Mouse (Mus musculus) MN1 (cell line): ENCODE data around the gene Creb5.

Experiments used
- DNase-seq: peaks from one replicate; pipeline ENCODE4 v3.0.0-alpha.2; 2016; ENCODE audit warnings: low spot score

The Creb5 gene

GRCm38 (mm10) chr6:53593603-53594002, 306.5 kb downstream of the Creb5 start:
- no peak for DNase-seq

- no peak for DNase-seq
These were observed 307.2 kb downstream of the Creb5 start for GRCm38 (mm10) chr6:53594316-53594715.

- DNase-seq = no peak
These were observed 309.3 kb downstream of the Creb5 start for GRCm38 (mm10) chr6:53596402-53596801.

- no peak for DNase-seq
These were observed 316.0 kb downstream of the Creb5 start for GRCm38 (mm10) chr6:53603041-53603440.

DNA sequence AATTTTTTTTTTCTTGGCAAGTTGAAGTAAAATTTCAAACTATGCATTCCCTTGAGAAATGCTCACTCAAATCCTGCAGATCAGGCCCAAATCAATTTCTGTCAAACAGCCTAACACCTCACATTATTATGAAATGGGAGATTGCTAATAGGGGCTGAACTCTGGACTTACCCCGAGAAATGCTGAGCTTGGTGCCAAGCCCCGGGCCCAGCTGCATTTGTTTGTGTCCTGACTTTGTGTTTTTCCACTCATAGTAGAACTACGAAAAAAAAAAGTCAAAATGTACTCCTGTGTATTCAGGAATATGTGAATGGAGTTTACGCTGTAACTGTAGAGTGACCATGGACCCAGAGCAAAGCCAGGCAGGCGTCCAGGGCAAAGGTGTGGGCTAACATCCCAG, 316.6 kb downstream of the Creb5 start:
- no peak for DNase-seq

DNA sequence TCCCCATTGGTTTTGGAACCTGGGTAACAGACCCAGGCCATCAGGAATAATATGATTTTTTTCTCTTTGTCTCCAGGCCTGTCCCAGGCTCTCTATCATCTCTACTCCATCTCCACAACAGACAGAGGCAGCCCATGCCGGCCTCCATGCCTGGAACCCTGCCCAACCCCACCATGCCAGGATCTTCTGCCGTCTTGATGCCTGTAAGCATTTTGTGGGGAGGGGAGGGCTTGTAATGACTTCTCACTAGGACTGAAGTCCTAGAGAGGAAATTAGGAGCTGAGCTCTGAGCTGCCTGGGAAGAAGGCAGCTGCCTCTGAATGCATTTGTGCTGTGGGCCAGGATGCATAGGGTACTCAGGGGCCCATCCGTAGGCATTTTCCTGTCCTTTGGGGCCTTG, 317.3 kb downstream of the Creb5 start:
- DNase-seq = no peak

GRCm38 (mm10) chr6:53605184-53605583, 318.1 kb downstream of the Creb5 start:
- DNase-seq = no peak

- no peak for DNase-seq
These were observed 324.4 kb downstream of the Creb5 start for GRCm38 (mm10) chr6:53611451-53611945.

- DNase-seq = no peak
These were observed 325.6 kb downstream of the Creb5 start for GRCm38 (mm10) chr6:53612681-53613080.

GRCm38 (mm10) chr6:53615440-53616211, 328.6 kb downstream of the Creb5 start:
- no peak for DNase-seq

DNA sequence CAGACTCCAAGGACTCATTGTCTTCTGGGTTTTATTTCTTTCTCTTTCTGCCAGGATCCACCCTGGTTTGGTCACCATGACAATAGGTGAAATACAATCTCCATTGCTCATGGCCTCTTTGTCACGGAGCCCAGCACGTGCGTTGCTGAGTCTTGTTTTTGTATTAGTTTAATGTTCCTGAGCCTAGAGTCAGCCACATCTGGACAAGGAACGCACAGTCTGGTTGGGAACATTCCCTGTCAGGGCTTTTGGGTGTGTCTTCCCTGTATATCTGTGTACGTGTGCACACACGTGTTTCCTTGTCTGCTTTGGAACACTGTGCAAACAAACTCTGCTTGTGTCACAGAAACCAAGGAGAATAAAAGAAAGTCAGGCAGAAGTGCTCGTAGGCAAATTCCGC, 331.1 kb downstream of the Creb5 start:
- DNase-seq = no peak

GRCm38 (mm10) chr6:53619676-53620075, 332.6 kb downstream of the Creb5 start:
- no peak for DNase-seq

DNA sequence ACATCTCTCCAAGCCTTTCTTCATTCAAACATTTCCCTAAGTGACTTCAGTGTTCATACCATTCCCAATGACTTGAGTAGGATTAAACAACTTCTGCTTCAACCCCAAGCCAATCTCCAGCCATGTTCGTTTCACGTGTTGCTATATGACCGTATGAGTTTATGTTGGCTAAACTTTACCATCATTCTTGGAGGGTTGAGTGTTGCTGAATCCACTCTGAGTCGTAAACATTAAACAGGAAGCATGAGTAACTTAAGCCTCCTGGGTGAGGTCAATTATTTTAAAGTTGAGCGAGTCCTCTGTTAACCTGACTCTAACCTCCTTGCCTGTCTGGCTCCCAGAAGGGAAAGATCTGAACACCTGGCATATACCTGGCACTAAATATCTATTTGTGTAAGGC, 334.2 kb downstream of the Creb5 start:
- no peak for DNase-seq

DNA sequence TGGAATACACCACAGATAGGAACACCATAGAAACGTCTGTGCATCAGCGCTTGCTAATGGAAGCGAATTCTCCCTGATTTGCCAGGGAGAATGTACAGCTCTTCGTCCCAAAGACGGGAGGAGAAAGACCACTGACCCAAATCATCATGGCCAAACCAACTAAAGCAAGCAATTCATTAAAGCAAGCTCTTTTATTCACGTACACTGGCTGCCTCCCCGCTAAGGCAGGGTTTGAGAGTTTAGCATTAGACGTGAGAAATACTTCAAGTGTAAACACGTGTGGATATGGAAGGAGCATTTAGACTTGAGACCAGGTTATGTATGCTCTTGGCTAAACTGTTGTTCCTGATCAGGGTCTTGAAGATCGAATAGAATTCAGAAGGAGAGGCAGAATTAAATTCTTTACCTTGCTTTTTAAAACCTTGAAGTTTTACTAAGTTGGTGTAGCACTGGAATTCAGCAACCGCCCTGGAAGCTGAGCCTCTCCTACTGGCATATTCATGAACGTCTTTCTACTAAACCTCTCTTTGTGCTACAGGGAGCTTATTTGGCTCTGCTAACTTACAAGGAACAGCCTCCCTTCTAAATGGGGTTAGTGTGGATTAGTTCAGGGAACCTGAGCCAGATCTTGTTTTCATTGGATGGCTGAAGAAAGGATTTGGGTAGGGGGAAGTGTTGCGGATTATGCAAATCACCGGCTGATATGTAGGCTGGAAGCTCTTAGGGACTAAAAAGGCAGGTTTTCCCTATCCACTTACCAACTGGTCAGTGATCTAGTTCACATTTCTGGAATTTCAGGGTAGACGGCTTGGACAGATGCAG, 337.6 kb downstream of the Creb5 start:
- no peak for DNase-seq

GRCm38 (mm10) chr6:53626044-53626443, 339.0 kb downstream of the Creb5 start:
- no peak for DNase-seq

DNA sequence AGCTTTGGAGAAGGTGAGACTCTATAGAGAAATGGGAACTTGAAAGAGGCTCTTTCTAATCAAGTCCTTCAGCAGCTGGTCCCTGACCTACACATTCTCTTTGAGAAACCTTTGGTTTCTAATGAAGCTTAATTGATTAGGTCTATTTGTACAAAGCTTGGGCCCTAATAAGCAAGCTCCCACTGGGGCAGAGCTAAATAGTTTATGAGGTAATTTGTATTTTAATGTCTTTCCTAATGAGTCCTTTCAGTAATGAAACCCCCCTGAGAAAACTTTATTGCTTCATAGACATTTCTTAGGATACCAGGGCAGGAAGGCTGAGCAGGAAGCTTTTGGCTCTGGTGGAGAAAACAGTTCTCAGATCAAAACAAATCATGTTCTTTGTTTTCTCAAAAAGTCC, 341.6 kb downstream of the Creb5 start:
- DNase-seq = no peak

DNA sequence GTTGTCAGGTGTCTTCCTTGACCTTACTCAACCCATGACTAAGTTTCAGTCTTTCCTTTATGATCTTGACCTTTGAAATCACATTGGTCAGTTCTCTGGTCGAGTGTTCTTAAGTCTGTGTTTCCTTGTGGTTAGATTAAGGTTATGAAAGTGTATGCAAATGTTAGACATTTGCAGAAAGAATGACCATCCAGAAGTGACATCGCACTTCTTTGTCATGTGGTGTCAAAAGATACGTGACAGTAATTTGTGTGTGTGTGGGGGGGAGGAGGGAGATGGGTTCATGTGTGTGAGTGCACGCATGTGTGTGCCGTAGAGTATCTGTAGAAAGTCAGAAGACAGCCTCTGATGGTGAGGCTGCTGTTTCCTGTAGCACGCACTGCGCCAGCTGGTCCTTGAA, 348.4 kb downstream of the Creb5 start:
- DNase-seq = no peak

DNA sequence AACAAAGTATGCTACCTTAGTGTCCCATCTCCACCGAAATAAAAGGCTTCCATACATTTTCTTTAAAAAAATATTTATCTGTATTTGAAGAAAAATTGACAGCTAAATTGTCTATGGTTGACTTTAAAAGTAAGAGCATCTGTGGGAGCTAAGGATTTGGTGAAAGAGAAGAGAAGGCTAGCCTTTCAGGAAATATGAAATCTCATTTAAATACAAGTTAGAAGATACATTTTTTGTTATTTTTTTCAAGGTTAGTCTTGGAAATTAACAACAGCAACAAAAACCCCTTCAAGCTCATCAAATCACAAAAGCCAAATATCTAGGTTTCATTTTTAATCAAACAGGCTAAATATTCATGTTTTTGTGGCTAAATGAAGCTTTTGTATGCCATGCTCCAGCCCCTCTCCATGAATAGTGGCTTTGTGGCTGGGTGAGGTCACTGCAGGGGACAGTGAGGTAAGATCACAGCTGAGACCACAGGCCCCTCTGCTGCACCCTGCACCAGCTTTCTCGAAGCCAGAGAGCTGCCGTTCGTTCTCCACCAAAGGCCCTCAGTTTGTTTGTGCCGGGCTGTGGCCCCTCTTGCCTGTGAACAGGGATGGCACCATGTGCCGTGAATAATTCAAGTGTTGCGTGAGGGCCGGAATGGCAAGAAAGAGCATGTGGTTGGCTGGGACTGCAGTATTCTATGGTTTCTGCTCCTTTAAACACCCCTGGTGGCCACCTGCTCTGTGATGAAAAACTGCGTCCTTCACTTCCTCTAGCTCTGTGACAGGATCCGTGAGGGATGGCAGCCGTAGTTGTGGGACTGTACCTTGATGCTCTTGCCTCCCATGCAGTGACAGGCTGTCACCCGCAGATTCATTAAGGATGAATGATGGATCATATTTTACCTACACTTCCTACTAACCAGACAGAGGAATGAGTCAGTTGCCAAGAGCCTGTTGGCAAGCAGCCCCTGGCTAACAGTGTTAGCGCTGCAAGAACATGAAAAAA, 350.6 kb downstream of the Creb5 start:
- no peak for DNase-seq

GRCm38 (mm10) chr6:53641633-53642605, 354.8 kb downstream of the Creb5 start:
- no peak for DNase-seq

GRCm38 (mm10) chr6:53642826-53643356, 355.8 kb downstream of the Creb5 start:
- no peak for DNase-seq
